Mouse (Mus musculus) testis, adult 2 months (tissue): Measurements from ENCODE around the gene Fxyd4.

ENCODE experiments used
- CTCF ChIP-seq: fragments of 200-500 bp; IDR thresholded peaks from 2 replicates; pipeline ENCODE4 v1.5.1; 2012; ENCODE audit warnings: low read depth, mild to moderate bottlenecking, inconsistent platforms, low read length, moderate library complexity; ENCODE audit not compliant: control insufficient read depth, insufficient read depth, insufficient replicate concordance
- POLR2A ChIP-seq: fragments of 200-500 bp; IDR thresholded peaks from 2 replicates; pipeline ENCODE4 v1.6.1; 2012; ENCODE audit warnings: low read depth, mild to moderate bottlenecking, inconsistent platforms, low read length, moderate library complexity; ENCODE audit not compliant: control insufficient read depth

- TF ChIP-seq POLR2A (no peak), CTCF (no peak)
Measured at GRCm38 (mm10) chr6:117891369-117892160, 45.9 kb downstream of the Fxyd4 start.
